Mouse (Mus musculus) right cerebral cortex, adult 18-20 months (tissue): ENCODE data around the gene Tmem104.
A peak's percentile ranks its signal among the peaks of the same experiment; 100 is the strongest.

Source experiments
- DNase-seq: peaks from one replicate; pipeline ENCODE4 v3.0.0; 2022; ENCODE audit warnings: mixed read lengths

Gene Tmem104

GRCm38 (mm10) chr11:115267061-115267883, 80.0 kb downstream of the Tmem104 start, which contains the start of gene Grin2c:
Gene Grin2c, minus strand, starts transcription at chr11:115267243.
- no peak for DNase-seq

DNA sequence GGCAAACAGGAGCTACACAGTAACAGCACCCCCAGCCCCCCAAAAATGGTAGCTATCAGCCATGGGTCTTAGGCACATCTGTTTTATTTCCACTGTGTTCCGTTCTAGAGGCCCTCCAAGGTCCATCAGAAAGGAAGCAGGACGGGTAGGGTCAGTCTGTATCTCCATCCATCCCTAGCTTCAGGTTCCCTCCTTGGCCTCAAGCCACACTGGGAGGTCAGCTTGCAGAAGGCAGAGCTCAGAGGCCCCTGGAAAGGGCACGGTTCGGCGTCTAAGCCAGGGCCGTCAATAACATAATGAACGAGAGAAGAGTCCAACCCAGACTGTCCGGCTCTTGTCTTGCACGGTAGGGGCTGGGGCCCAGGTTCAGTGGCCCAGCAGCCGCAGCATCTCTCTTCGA, 80.7 kb downstream of the Tmem104 start:
- DNase-seq, result no peak

- DNase-seq, result no peak
These were observed 82.2 kb downstream of the Tmem104 start for GRCm38 (mm10) chr11:115269330-115270066.

GRCm38 (mm10) chr11:115270148-115270861, 83.0 kb downstream of the Tmem104 start:
- DNase-seq, result peak; percentile 79

DNA sequence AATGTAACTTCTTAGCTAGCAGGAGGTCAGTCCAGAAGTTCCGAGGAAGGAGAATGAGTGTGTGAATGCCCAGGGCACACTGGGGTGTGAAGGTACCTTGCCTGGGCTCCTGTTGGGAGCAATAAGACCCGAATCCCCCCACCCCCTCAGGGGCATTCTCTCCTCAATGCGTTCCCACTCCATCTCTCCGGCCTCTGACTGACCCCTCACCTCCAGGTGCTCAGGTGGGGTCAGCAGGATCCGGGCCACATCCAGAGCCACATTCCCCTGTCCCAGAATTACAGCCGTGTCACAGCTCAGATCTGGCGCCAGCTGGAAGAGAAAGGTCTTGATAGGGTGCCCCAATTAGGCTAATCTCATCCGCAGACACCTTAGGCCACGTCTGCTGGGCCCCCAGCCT, 83.8 kb downstream of the Tmem104 start:
- DNase-seq, result no peak

DNA sequence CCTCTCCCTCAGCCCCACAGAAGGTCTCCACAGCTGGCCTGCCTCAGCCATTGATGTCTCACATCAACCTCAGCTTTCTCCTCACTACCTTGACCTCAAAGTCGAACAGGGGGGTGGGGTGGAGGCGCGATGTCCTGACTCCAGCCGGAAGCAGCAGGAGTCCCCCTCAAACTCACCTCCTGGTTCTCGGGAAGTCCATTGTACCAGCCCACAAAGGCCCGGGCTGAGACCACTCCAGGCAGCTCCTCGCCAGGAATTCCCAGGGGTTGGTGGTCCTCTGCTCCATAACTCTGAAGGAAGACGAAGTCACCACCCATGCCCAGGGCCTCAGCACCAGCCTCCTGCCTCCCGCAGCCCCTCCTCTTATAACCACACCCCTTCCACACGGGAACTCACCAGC, 84.2 kb downstream of the Tmem104 start:
- no peak for DNase-seq

- DNase-seq, result no peak
These were observed 85.7 kb downstream of the Tmem104 start for GRCm38 (mm10) chr11:115272894-115273498.

GRCm38 (mm10) chr11:115273735-115274134, 86.4 kb downstream of the Tmem104 start:
- no peak for DNase-seq

GRCm38 (mm10) chr11:115274178-115274577, 86.9 kb downstream of the Tmem104 start:
- DNase-seq, result no peak

DNA sequence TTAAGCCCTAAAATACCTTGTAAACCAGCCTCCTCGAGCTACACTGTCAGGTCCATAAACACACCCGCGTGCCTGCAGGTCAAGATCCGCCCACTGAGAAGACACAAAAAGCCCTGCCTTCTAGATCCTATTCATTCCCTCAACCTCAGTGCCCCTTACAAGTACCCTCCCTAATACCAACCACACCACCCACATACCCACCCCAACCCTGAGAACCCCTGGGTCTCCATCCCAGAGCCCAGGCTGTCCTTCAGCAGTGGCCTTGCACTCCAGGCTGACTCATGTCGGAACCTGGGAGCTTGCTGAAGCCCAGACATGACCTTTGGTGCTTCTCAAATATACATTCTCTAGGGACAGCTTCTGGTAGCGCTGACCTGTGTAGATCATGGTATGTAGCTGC, 87.5 kb downstream of the Tmem104 start:
- DNase-seq, result no peak

DNA sequence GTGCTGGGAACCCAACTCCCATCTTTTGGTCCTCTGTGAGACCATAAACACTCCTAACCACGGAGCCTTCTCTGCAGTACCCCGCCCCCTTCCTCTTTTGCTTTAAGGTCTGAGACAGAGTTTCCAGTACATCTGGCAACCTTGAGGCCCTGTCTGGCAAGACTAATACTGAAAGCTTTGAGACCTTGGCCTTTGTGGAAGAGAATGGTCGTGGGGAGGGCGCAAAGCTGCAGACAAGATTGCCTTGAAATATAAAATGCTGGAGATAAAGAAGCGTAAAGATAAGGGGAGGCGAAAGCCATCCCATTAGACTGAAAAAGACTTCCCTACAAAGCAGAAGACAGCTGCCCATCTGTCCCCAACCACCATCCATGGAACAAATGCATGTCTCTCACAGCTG, 88.2 kb downstream of the Tmem104 start:
- DNase-seq, result no peak

GRCm38 (mm10) chr11:115275954-115276353, 88.7 kb downstream of the Tmem104 start:
- no peak for DNase-seq

GRCm38 (mm10) chr11:115276780-115277603, 89.7 kb downstream of the Tmem104 start, which contains the start of gene Fdxr:
Gene Fdxr, minus strand, starts transcription at chr11:115277050.
- peak; percentile 98 for DNase-seq

GRCm38 (mm10) chr11:115277604-115277975, 90.3 kb downstream of the Tmem104 start:
- no peak for DNase-seq

- DNase-seq, result no peak
These were observed 90.9 kb downstream of the Tmem104 start for GRCm38 (mm10) chr11:115278176-115278575.

GRCm38 (mm10) chr11:115279726-115280125, 92.4 kb downstream of the Tmem104 start:
- no peak for DNase-seq

DNA sequence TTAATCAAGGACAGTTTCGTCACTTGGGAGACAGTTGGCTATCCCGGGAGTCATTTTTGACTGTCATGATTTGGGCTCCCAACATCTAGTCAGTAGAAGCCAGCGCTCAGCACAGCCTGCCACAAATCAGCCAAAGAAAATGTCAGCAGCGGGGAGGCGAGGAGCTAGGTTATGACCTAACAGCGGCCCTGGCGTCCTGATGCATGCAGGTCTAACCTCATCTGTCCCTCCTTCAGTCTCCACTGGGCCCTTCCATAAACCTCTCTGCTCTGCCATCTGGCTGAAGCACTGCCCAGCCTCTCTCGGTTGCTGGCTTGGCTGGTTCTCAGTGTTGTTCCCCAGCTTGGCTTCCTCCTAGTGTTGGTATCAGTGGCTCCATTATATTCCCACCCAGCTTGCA, 95.0 kb downstream of the Tmem104 start:
- peak; percentile 43 for DNase-seq

- peak; percentile 53 for DNase-seq
These were observed 95.6 kb downstream of the Tmem104 start for GRCm38 (mm10) chr11:115282723-115283485.

DNA sequence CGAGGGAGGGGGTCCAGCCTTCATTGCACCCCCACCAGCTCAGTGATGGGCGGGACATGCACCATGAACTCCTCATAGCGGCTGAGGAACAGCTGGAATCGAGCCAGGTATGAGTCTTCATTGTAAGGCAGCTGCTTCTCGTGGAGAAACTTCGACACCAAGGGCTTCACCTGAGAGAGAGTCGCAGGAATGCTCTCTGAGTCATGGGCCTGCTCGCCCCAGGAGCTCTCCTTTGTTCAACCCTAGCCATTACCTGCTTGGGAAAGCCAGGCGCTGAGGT, 96.1 kb downstream of the Tmem104 start:
- DNase-seq, result no peak

DNA sequence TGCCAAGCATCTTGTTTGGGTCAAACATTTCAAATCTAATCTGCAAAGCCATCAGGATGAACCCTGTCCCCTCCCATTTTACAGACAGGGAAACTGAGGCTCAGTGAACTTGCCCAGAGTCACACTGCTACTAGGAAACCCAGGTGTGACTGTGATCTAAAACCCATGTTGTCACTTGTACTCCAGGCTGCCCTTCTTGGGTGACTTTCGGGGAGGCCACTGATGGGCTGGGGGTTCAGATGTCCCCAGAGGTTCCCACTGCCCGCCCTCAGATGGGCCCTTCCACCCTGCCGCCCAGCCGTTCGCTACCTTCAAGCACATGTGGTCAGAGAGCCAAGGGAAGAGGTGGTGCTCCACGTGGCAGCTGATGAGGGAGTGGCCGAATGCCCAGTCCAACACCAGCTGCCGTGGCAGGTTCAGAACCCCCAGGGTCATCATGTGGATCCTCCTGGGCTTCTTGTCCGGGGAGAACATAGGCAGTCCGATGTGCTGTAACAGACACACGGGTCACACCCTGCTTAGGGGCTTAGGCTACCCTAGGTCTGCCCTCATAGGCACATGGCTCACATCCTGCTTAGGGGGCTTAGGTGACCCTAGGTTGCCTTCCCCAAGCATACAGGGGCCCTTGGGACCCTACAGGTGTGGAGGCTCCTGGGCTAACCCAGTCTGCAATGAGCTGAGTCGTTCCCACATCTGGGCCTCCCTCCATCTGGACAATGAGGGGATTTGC, 96.8 kb downstream of the Tmem104 start:
- no peak for DNase-seq

GRCm38 (mm10) chr11:115285282-115285681, 98.0 kb downstream of the Tmem104 start:
- DNase-seq, result no peak
